Mouse (Mus musculus) right cerebral cortex, adult 18-20 months (tissue): Measurements from ENCODE around the gene Gm27235.
"Not testable (repeated sequence)": the region's sequence is repeated elsewhere in the genome, so short reads cannot be mapped to it uniquely, and the experiment has no call there.

Source experiments
- DNase-seq: peaks from one replicate; pipeline ENCODE4 v3.0.0; 2022; ENCODE audit warnings: mixed read lengths

The Gm27235 gene

GRCm38 (mm10) chr9:35790001-35790400, at the start of gene Gm27235, which contains the start of gene D730048I06Rik:
Gene Gm27235 (minus strand): TSS chr9:35790101.
Gene D730048I06Rik (minus strand): TSS chr9:35790112.
- no peak for DNase-seq

DNA sequence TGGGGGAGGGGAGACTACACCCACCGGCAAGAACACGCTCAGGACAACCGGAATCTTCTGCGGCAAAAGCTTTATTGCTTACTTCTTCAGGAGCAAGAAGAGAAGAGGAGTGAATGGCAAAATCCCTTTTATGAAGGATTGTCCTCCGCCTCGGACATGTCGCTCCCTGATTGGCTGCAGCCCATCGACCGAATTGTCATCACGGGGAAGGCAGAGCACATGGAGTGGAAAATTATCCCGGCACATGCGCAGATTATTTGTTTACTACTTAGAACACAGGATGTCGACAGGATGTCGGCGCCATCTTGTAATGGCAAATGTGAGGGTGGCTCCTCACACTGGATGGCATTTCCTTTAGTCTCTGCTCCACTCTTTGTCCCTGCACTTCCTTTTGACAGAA, 28.0 kb upstream of the Gm27235 start:
- DNase-seq, result not testable (repeated sequence)

DNA sequence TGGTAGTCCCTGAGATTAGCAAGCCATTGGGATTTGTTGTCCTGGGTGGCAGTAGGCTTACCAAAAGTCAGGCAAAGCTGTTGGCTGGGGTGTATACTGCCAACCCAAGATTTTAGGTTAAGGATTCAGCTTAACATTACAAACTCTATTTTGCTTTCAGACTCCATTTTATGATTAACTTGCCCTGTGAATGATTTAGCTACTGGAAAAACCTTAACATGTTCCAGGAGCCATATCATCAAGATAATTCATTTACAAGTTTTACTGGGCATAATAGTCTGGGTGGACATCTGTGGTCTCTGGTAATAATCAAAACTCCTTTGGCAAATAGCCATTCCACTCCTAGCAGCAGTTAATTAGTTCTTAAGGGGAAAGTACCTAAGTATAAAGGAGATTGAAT, 8.2 kb upstream of the Gm27235 start:
- no peak for DNase-seq

GRCm38 (mm10) chr9:35778009-35778408, 11.9 kb downstream of the Gm27235 start, which contains the start of gene Gm17727:
Gene Gm17727 (minus strand): TSS chr9:35778109.
- no peak for DNase-seq

DNA sequence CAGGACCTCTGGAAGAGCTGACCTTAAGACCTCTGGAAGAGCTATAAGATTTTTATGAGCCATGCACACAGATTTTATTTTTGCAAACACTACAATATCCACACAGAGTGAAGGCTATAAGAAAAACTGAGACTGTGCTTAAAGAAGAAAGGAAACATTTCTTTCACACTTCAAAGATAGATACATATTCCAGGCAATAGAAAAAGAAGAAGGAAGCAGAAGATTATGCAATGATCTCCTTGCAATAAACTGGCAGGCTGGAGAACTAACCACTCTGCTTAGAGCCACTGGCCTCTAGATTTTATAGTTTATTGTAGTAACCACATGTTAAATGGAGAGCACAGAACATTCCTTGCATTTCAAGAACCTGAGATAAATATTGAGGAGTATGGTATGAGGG, 33.1 kb downstream of the Gm27235 start:
- DNase-seq, result no peak

GRCm38 (mm10) chr9:35740749-35741148, 49.2 kb downstream of the Gm27235 start, which contains the start of gene Gm17677:
Gene Gm17677 (plus strand): TSS chr9:35741049.
- no peak for DNase-seq
